Comparison of ENCODE assay signal across 8 mouse cellular contexts in genomic region chr3:152345732-152346632, GRCm38 (mm10). TPM values are rescaled to one million over a fixed set of nuclear protein-coding genes. Genes with fewer than 3 reads are reported as not detected.
A peak's percentile ranks its signal among the peaks of the same experiment; 100 is the strongest.
DNase-seq lines count a peak whose midpoint lies in the region; ATAC-seq lines count a peak whose summit lies in the region.

Usp33 (plus strand) TSS chr3:152346478.

- peaks cover 38% of the 10 kb centered on the region for H3K4me1 ChIP-seq in hindbrain, embryonic 15.5 days (replicated peaks)

- H3K36me3 ChIP-seq in hindbrain, embryonic 15.5 days = no peaks in the 10 kb centered on the region

- H3K9ac ChIP-seq in hindbrain, embryonic 15.5 days = peak within 1 kb of the TSS; percentile 86

- peak within 1 kb of the TSS; percentile 89 for H3K27ac ChIP-seq in hindbrain, embryonic 15.5 days (replicated peaks)

- peak; percentile 84 for DNase-seq in R1 (ENCODE audit: low read depth, low spot score)
- DNase-seq in cerebellum, postnatal 25 days = peak; percentile 98
- peak; percentile 91 to 93 for DNase-seq in frontal cortex, postnatal 36 days (ENCODE audit: low spot score in 2 of 2)
- peak; percentile 87 for DNase-seq in left cerebral cortex, adult 11 months (ENCODE audit: low spot score)
- DNase-seq in lung, postnatal 4 days = peak; percentile 96 to 97
- DNase-seq in retina, postnatal 7 days (ENCODE audit: low read depth, low spot score) = peak; percentile 79
- peak; percentile 89 for DNase-seq in urinary bladder, adult 2 months (ENCODE audit: low spot score)

- ATAC-seq in hindbrain, embryonic 15.5 days (ENCODE audit: low FRiP score, low read depth) = peak; percentile 96

- 6% methylated on average over 44 of the region's 44 CpGs for whole genome bisulfite sequencing in hindbrain, embryonic 15.5 days

- peak within 1 kb of the TSS; percentile 76 for H3K4me3 ChIP-seq in hindbrain, embryonic 15.5 days

- H3K27me3 ChIP-seq in hindbrain, embryonic 15.5 days = no peaks in the 10 kb centered on the region

- H3K9me3 ChIP-seq in hindbrain, embryonic 15.5 days = no peaks in the 10 kb centered on the region

- H3K4me2 ChIP-seq in hindbrain, embryonic 15.5 days = peak within 1 kb of the TSS; percentile 71

RNA-seq across cellular contexts. Expression of gene Usp33, which starts in this region (rescaled TPM):
- polyA plus RNA-seq in hindbrain, embryonic 15.5 days (2015; fragmentation: Nextera tagmentation; extraction: Ambion mirVana) = 80.9 and 88.7 TPM in 2 replicates
- polyA plus RNA-seq in urinary bladder, adult 2 months (2012; rRNA removed) = 32.8 and 39.3 TPM in 2 replicates

Comparison
In these comparisons a context has a peak if more than half of its experiments do, and no peak if none do; other contexts are left out.
1. Peak in every context shown above with its lines: DNase-seq, ATAC-seq, H3K4me3 ChIP-seq and H3K27ac ChIP-seq.